Mouse (Mus musculus) hindbrain, embryonic 14.5 days (tissue): ENCODE results near the gene Hist1h2ab. TPM values are rescaled to one million over a fixed set of nuclear protein-coding genes. Genes with fewer than 3 reads are reported as not detected.
A peak's percentile ranks its signal among the peaks of the same experiment; 100 is the strongest.
"Not testable (repeated sequence)": the region's sequence is repeated elsewhere in the genome, so short reads cannot be mapped to it uniquely, and the experiment has no call there.

Experiments
- ATAC-seq: fragments of 200-750 bp; cut with Nextera tagmentation; 2 replicates; pipeline ENCODE4 v1.8.0; 2017; ENCODE audit warnings: moderate number of reproducible peaks, mild to moderate bottlenecking, moderate TSS enrichment, moderate library complexity; ENCODE audit not compliant: low FRiP score
- DNase-seq: peaks from one replicate; pipeline ENCODE4 v3.0.0-alpha.2; 2015; ENCODE audit warnings: low spot score
- H3K27ac ChIP-seq: fragments of 300-500 bp; sonication (generic); 2 replicates; pipeline ENCODE4 v1.5.1; 2014; ENCODE audit warnings: mild to moderate bottlenecking, moderate library complexity
- H3K27me3 ChIP-seq: fragments of 300-500 bp; sonication (generic); 2 replicates; pipeline ENCODE4 v1.6.1; 2014; ENCODE audit warnings: mild to moderate bottlenecking, low read length, mixed read lengths; ENCODE audit not compliant: control insufficient read depth, insufficient read depth
- H3K36me3 ChIP-seq: fragments of 300-500 bp; sonication (generic); replicated peaks from 2 replicates; pipeline ENCODE4 v1.6.1; 2014; ENCODE audit not compliant: control insufficient read depth, insufficient read depth
- H3K4me1 ChIP-seq: fragments of 300-500 bp; sonication (generic); replicated peaks from 2 replicates; pipeline ENCODE4 v1.6.1; 2014; ENCODE audit warnings: antibody characterized with exemption, low read length, mixed read lengths; ENCODE audit not compliant: control insufficient read depth, insufficient read depth
- H3K4me2 ChIP-seq: fragments of 300-500 bp; sonication (generic); replicated peaks from 2 replicates; pipeline ENCODE4 v1.6.1; 2014; ENCODE audit warnings: mild to moderate bottlenecking, moderate library complexity
- H3K4me3 ChIP-seq: fragments of 300-500 bp; sonication (generic); replicated peaks from 2 replicates; pipeline ENCODE4 v1.5.1; 2014; ENCODE audit warnings: mild to moderate bottlenecking, low read length
- H3K9ac ChIP-seq: fragments of 300-500 bp; sonication (generic); 2 replicates; pipeline ENCODE4 v1.6.1; 2014
- H3K9me3 ChIP-seq: fragments of 300-500 bp; sonication (generic); 2 replicates; pipeline ENCODE4 v1.6.1; 2016; ENCODE audit warnings: low read length; ENCODE audit not compliant: control insufficient read depth
- WGBS: fragments of 180-500 bp; shearing (Covaris S2); extraction: QIAGEN DNeasy Blood & Tissue Kit; methylation state at CpG from one replicate; pipeline ENCODE4 v1.1.7; 2014; 5-methylcytosine and 5-hydroxymethylcytosine counted together
- polyA plus RNA-seq: library from polyadenylated mRNA; unstranded; fragments of >200 nt; fragmentation: Nextera tagmentation; extraction: Ambion mirVana; gene quantifications from 2 replicates; pipeline ENCODE4 v1.2.1, GENCODE M21; 2014

Hist1h2ab gene
- polyA plus RNA-seq, 1 experiment from 2014 or later: 6.7 TPM

DNA sequence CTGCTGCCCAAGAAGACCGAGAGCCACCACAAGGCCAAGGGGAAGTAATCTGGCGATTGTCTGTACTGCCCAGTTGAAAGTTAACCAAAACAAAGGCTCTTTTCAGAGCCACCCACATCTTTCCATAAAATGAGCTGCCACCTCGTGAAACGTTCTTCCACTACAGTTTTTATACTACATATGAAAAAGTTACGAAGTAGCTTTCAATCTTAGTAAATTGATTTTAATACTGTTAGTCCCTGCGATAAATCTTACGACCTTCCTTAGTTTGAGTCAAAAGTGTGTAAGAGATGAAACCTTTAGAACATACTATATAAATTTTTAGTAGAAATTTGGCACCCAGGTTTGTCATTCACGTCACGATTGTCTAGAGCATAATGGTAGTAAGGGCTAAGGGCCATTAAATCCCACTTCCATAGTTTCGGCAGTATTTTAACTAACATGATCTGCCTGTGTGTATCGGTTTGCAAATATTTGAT, 591 bp downstream of the Hist1h2ab start:
- ATAC-seq (no peak), DNase-seq (no peak)

DNA sequence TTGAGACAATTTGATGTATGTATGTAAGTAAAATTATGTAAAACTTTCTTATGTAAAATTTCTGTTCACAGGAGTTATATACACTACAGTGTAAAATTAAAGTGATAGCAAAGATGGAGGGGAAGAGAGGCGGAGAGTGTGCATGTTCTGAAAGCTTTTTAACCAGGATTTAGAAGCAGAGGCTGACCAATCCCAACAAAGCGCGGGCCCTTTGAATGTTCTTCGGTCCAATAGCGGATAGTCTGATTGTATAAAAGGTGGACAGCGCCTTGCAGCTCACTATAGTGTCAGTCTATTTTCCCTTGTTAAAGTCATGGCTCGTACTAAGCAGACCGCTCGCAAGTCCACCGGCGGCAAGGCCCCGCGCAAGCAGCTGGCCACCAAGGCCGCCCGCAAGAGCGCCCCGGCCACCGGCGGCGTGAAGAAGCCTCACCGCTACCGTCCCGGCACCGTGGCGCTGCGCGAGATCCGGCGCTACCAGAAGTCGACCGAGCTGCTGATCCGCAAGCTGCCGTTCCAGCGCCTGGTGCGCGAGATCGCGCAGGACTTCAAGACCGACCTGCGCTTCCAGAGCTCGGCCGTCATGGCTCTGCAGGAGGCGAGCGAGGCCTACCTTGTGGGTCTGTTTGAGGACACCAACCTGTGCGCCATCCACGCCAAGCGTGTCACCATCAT, 1.3 kb downstream of the Hist1h2ab start, which contains the start of gene Hist1h3b:
Gene Hist1h3b, plus strand, starts transcription at position 201 of the 675 bp plus-strand sequence.
- Histone ChIP-seq H3K9ac (peak within 1 kb of the TSS; percentile 60), H3K4me2 (peak within 1 kb of the TSS; percentile 70), H3K27ac (peak within 1 kb of the TSS; percentile 93), H3K4me3 (peak within 1 kb of the TSS; percentile 40)
- WGBS: under 1% methylated on average over 17 of the region's 47 CpGs
- not testable (repeated sequence) for H3K36me3 ChIP-seq, H3K4me1 ChIP-seq, H3K9me3 ChIP-seq, H3K27me3 ChIP-seq
- ATAC-seq (peak; percentile 85), DNase-seq (peak; percentile 96)

More for the DNA sequence above, 591 bp downstream of the Hist1h2ab start:
- H3K27me3 ChIP-seq: no peaks in the 10 kb centered on the region
- no peaks in the 10 kb centered on the region for H3K36me3 ChIP-seq
- peak overlapping the region; percentile 40 for H3K4me3 ChIP-seq
- no peaks in the 10 kb centered on the region for H3K9me3 ChIP-seq
- WGBS: under 1% methylated on average over 11 of the region's 11 CpGs
- H3K4me1 ChIP-seq: peaks cover 11% of the 10 kb centered on the region
- peak overlapping the region; percentile 93 for H3K27ac ChIP-seq
- H3K9ac ChIP-seq: peak overlapping the region; percentile 60
- H3K4me2 ChIP-seq: peak overlapping the region; percentile 70

DNA sequence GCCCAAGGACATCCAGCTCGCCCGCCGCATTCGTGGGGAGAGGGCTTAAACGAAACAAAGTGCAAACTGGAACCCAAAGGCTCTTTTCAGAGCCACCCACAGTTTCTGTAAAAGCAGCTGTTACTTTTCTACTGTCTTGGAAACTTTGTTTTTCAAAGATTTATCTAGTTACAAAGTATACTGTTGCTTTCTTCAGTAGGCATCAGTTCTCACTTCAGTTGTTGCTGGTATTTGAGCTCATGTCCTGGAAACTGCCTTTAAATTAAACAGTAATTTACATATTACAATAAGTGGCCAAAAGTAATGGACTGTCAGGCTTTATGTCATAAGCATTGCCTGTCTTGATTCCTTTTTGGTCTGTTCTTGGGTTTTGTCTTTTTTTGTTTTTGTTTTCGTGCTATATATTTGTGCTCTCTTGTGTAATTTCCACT, 1.8 kb downstream of the Hist1h2ab start:
- Histone ChIP-seq H3K4me1 (peaks cover 9% of the 10 kb centered on the region), H3K4me3 (peak overlapping the region; percentile 22; the same call in 1 of the 2 replicates), H3K9ac (no peak overlapping the region), H3K4me2 (peak overlapping the region; percentile 35), H3K27me3 (no peaks in the 10 kb centered on the region), H3K36me3 (no peaks in the 10 kb centered on the region), H3K9me3 (no peaks in the 10 kb centered on the region), H3K27ac (no peak overlapping the region)
- DNase-seq (no peak), ATAC-seq (no peak)
- WGBS: 3% methylated on average over 6 of the region's 6 CpGs

DNA sequence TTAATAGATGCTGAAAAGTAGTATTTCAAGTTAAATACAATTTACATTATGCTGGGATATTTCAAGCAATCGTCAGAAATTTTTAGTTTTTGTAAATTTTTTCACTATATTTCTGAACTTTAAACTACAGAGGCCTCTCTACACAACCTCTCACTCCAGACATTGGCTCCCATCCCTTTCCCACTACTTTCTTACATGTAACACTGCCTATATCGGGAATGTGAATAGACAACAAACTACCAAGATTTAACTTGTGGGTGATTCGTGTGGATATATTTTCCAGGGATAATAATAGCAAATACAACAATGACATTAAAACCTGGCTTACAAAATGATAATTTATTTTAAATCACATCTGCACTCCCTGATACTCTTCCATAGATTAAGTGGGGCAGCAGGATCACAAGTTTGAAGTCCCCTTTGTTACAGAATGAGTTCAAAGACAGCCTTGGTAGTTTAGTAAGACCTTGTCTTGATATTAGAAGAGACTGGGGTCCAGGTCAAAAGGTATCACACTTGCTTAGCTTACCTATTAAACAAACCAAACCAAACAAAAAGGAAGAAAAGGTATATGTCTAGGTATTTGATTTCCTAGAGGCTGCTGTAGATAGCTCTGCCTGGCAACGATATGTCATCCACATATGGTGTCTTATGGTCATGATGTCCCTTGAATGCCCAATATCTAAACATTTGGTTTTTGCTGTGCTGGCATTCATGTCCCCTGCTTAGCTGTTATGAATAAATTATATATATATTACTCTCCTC, 2.6 kb downstream of the Hist1h2ab start:
- Histone ChIP-seq H3K4me3 (no peak overlapping the region), H3K36me3 (no peaks in the 10 kb centered on the region), H3K4me1 (peaks cover 9% of the 10 kb centered on the region), H3K9ac (no peak overlapping the region), H3K27ac (no peak overlapping the region), H3K9me3 (no peaks in the 10 kb centered on the region), H3K4me2 (no peak overlapping the region), H3K27me3 (no peaks in the 10 kb centered on the region)
- DNase-seq (no peak), ATAC-seq (no peak)
- 60% methylated on average over 4 of the region's 4 CpGs for WGBS

DNA sequence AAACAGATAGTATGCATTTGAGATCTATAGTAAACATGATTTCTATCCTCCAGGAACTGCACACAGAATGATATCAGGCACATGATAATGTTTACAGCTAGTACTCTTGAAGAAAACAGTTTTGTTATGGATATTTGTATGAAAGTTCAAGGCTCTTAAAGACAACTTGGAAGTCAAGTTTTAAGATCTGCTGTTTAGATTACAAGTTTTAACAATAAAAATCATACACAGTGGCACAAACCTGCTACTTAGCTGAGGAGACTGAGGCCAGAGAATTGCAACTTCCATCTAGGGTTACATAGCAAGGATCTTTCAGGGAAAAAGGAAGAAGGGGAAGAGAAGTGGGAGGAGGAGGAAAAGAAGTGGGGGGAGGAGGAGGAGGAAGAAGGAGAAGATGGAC, 4.1 kb downstream of the Hist1h2ab start:
- Histone ChIP-seq H3K4me3 (no peak overlapping the region), H3K9ac (no peak overlapping the region), H3K36me3 (no peaks in the 10 kb centered on the region), H3K9me3 (no peaks in the 10 kb centered on the region), H3K27ac (no peak overlapping the region), H3K4me1 (peaks cover 12% of the 10 kb centered on the region), H3K4me2 (no peak overlapping the region), H3K27me3 (no peaks in the 10 kb centered on the region)
- ATAC-seq: no peak
- DNase-seq: no peak

DNA sequence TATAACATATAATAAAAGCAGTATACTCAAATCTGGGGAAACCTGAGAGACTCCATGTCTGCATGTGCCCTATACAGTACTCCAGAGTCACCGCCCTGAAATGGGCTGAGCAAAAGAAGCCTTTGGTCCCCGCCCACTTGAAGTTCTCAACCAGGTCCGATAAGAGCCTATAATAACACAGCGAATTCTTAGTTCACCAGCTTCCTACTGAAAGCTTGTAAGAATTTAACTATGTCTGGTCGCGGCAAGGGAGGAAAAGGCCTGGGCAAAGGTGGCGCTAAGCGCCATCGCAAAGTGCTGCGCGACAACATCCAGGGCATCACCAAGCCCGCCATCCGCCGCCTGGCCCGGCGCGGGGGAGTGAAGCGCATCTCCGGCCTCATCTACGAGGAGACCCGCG, 5.9 kb downstream of the Hist1h2ab start, which contains the start of gene Hist1h4b:
Gene Hist1h4b, plus strand, starts transcription at position 224 of the 400 bp plus-strand sequence.
- Histone ChIP-seq H3K4me2 (peak within 1 kb of the TSS; percentile 71), H3K9me3 (no peaks in the 10 kb centered on the region), H3K27me3 (no peaks in the 10 kb centered on the region), H3K36me3 (no peaks in the 10 kb centered on the region), H3K9ac (peak within 1 kb of the TSS; percentile 62), H3K27ac (peak within 1 kb of the TSS; percentile 76), H3K4me1 (peaks cover 17% of the 10 kb centered on the region), H3K4me3 (peak within 1 kb of the TSS; percentile 33)
- under 1% methylated on average over 15 of the region's 22 CpGs for WGBS
- ATAC-seq (peak; percentile 79), DNase-seq (peak; percentile 97)

DNA sequence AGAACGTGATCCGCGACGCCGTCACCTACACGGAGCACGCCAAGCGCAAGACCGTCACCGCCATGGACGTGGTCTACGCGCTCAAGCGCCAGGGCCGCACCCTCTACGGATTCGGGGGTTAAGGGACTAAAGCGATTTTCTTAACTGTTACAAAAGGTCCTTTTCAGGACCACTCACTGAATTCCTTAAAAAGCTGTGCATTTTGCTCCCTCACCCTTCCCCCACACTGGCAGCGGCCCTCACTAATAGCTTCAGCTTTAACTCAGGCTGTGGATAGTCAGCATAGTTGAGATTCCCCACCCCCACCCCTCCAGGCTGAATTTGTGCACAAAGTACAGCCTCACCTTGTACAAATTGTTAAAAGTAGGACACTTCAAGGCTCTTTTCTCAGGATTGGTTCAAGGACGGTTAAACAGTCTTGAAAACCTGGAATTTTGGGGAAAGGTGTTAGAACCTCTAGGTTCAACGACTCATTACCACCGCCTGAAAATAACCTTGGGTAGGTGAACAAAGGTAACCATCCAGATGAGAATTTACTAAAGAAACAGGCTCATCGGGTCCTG, 6.4 kb downstream of the Hist1h2ab start:
- Histone ChIP-seq H3K4me3 (peak overlapping the region; percentile 33), H3K4me2 (peak overlapping the region; percentile 71), H3K27me3 (no peaks in the 10 kb centered on the region), H3K9me3 (no peaks in the 10 kb centered on the region), H3K4me1 (peaks cover 17% of the 10 kb centered on the region), H3K27ac (peak overlapping the region; percentile 76), H3K36me3 (no peaks in the 10 kb centered on the region), H3K9ac (peak overlapping the region; percentile 62)
- ATAC-seq: no peak; the same call in 1 of the 2 replicates
- WGBS: 2% methylated on average over 15 of the region's 23 CpGs
- peak; percentile 35 for DNase-seq

DNA sequence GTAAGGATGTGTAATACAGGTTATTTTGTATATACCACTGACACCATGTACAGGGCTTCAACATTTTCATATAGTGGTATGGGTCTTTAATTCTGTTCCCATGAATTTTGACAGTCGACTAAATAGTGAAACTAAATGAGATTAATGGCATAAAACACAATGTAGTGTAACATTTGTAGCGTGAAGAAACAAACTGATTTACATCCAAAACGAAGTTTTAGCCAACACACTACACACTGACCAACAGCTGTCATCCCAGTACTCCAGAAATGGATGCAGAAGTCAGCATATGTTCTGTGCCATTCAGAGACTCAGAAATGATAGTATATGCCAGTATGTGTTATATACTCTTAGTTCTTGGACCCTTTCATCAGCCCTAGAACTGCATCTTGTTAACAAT, 7.0 kb downstream of the Hist1h2ab start:
- Histone ChIP-seq H3K9ac (no peak overlapping the region), H3K4me1 (peaks cover 18% of the 10 kb centered on the region), H3K36me3 (no peaks in the 10 kb centered on the region), H3K27me3 (no peaks in the 10 kb centered on the region), H3K4me2 (no peak overlapping the region), H3K27ac (no peak overlapping the region), H3K9me3 (no peaks in the 10 kb centered on the region), H3K4me3 (no peak overlapping the region)
- ATAC-seq (no peak), DNase-seq (no peak)
- 48% methylated on average over 3 of the region's 3 CpGs for WGBS

DNA sequence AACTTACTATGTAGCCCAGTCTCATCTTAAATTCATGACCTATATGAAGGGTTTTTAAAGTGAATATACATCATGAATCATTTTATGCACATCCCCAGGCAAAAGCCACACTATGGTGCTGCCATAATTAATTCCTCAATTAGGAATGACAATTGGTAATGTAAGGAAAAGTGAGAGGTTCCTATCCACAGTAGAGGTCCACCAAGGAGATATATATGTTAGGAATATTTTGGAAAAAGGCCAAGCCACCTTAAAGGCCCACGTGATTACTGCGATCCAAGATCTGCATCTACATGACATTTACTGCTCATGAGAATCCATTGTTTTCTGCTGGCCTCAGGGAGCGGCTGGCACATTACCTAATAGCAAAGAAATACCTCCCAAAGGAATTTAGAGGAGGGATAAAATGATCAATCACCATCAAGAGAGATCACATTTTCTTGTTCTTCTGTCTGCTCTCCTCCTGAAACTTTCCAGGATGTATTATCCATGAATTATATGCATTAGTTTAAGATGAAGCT, 8.4 kb downstream of the Hist1h2ab start:
- 64% methylated on average over 3 of the region's 3 CpGs for WGBS
- DNase-seq: no peak

More for the DNA sequence above, 8.4 kb downstream of the Hist1h2ab start:
- ATAC-seq: no peak
- no peaks in the 10 kb centered on the region for H3K27me3 ChIP-seq
- peaks cover 29% of the 10 kb centered on the region for H3K4me1 ChIP-seq
- no peak overlapping the region for H3K4me3 ChIP-seq
- no peaks in the 10 kb centered on the region for H3K36me3 ChIP-seq
- H3K9ac ChIP-seq: no peak overlapping the region
- no peak overlapping the region for H3K4me2 ChIP-seq
- no peak overlapping the region for H3K27ac ChIP-seq
- H3K9me3 ChIP-seq: no peaks in the 10 kb centered on the region
